Mouse (Mus musculus): Measurements from ENCODE around the gene Sppl3.

GRCm38 (mm10) chr5:115072143-115072542, 61.2 kb downstream of the Sppl3 start:
- TF ChIP-seq CHD2 (IDR thresholded peaks at IDR 0.05; ENCODE audit: low read depth, low read length) (no peak), MAFK (IDR thresholded peaks at IDR 0.05; ENCODE audit: insufficient read depth, low read depth, low read length) (no peak), ZC3H11A (IDR thresholded peaks at IDR 0.05; ENCODE audit: borderline replicate concordance, low read depth, low read length) (no peak), HCFC1 (IDR thresholded peaks at IDR 0.05; ENCODE audit: borderline replicate concordance, insufficient read depth, low read length) (no peak), ZNF384 (IDR thresholded peaks at IDR 0.05; ENCODE audit: low read depth, low read length) (no peak)
